Mouse (Mus musculus): ENCODE data around the gene Rab5if.

DNA sequence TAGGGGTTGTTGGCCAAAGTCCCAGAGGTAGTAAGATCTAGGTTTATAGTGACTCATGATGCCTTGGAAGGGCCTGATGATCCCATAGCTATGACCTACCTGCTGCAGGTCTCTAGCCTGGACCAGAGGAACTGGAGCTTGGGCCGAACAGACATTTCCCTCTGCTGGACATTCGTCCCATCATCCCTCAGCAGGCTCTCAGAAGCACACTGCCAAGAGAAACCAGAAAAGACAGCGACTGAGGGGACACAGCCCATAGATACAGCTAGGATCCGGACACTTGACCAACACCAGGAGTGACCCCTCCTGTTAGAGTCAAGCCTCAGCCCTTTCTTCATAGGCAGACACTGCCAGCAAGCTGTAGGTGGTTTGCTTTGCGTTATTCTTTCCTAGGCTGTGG lies 60.1 kb downstream of the Rab5if start:
- TF ChIP-seq CTCF (IDR thresholded peaks at IDR 0.05; ENCODE audit: extremely low read depth, insufficient read depth, insufficient read length, insufficient replicate concordance) (no peak), POLR2A (IDR thresholded peaks at IDR 0.05; ENCODE audit: low read depth, low read length) (no peak)

Data from spleen, adult 2 months (tissue).